Mouse (Mus musculus) testis, adult 2 months (tissue): ENCODE data around the gene Bard1. TPM values are rescaled to one million over a fixed set of nuclear protein-coding genes. Genes with fewer than 3 reads are reported as not detected.

ENCODE experiments used
- H3K27ac ChIP-seq: fragments of 200-500 bp; 2 replicates; pipeline ENCODE4 v1.5.1; 2012; ENCODE audit warnings: low read depth, low read length; ENCODE audit not compliant: control insufficient read depth, insufficient read depth
- H3K27me3 ChIP-seq: fragments of 200-500 bp; 2 replicates; pipeline ENCODE4 v1.6.1; 2012; ENCODE audit warnings: mild to moderate bottlenecking, low read length, moderate library complexity; ENCODE audit not compliant: control insufficient read depth, insufficient read depth
- H3K36me3 ChIP-seq: fragments of 200-500 bp; 2 replicates; pipeline ENCODE4 v1.6.1; 2012; ENCODE audit warnings: mild to moderate bottlenecking, low read length; ENCODE audit not compliant: control insufficient read depth, insufficient read depth
- H3K4me1 ChIP-seq: fragments of 200-500 bp; 2 replicates; pipeline ENCODE4 v1.6.1; 2012; ENCODE audit warnings: low read length; ENCODE audit not compliant: control insufficient read depth, insufficient read depth
- H3K4me3 ChIP-seq: fragments of 200-500 bp; 2 replicates; pipeline ENCODE4 v1.5.1; 2012; ENCODE audit warnings: low read depth, mild to moderate bottlenecking, low read length, moderate library complexity, mixed read lengths; ENCODE audit not compliant: control insufficient read depth
- CTCF ChIP-seq: fragments of 200-500 bp; IDR thresholded peaks from 2 replicates; pipeline ENCODE4 v1.5.1; 2012; ENCODE audit warnings: low read depth, mild to moderate bottlenecking, inconsistent platforms, low read length, moderate library complexity; ENCODE audit not compliant: control insufficient read depth, insufficient read depth, insufficient replicate concordance
- POLR2A ChIP-seq: fragments of 200-500 bp; IDR thresholded peaks from 2 replicates; pipeline ENCODE4 v1.6.1; 2012; ENCODE audit warnings: low read depth, mild to moderate bottlenecking, inconsistent platforms, low read length, moderate library complexity; ENCODE audit not compliant: control insufficient read depth
- polyA plus RNA-seq: library from polyadenylated mRNA; depleted of rRNA; stranded (reverse); fragments of >200 nt; gene quantifications from 2 replicates; pipeline ENCODE4 v1.2.3, GENCODE M21; 2012

Gene Bard1
- polyA plus RNA-seq, 1 experiment = 5.3 TPM

GRCm38 (mm10) chr1:71095211-71095805 is 7.6 kb downstream of the Bard1 start:
- Histone ChIP-seq H3K4me3 (no peak overlapping the region), H3K27ac (no peak overlapping the region), H3K36me3 (no peaks in the 10 kb centered on the region), H3K27me3 (no peaks in the 10 kb centered on the region), H3K4me1 (no peaks in the 10 kb centered on the region; the same call in 1 of the 2 replicates)
- TF ChIP-seq POLR2A = no peak
- no peak for TF ChIP-seq CTCF

DNA sequence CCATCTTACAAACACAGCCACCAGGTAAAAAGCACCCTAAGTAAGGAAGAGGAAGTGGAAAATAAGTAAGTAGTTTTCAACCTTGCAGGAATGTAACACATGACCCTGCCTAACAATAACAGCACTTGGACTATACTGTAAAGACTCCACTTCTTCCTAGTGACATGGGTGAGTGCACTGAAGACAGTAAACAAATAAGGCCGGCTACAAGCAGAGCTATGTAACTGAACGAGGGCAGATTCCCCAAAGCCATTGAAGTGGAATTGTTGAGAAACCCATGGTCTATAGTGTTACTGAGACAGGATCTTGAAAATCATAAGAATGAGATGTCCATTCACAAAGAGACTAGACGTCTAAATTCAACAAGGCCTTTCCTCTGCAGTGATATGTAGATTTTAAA is 27.3 kb downstream of the Bard1 start:
- Histone ChIP-seq H3K36me3 (no peaks in the 10 kb centered on the region; the same call in 1 of the 2 replicates), H3K4me3 (no peak overlapping the region), H3K4me1 (no peaks in the 10 kb centered on the region), H3K27ac (no peak overlapping the region), H3K27me3 (no peaks in the 10 kb centered on the region)
- TF ChIP-seq CTCF = no peak
- no peak for TF ChIP-seq POLR2A

DNA sequence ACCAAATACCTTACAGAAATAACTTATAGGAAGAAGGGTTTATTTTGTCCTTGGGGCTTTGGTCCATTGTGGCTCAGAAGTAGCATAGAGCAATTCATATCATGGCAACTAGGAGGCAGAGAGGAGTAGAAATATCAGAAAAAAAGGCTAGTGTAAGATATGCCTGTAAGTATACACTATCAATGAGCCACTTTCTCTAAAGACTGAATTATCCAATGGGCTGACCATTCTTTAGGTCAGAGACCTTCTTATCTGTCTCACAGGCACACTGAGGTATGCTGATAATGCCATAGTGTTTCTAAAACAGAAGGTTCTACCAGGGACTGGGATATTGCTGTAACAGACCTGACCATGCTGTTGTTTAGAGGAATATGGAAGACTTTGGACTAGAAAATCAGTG is 32.2 kb downstream of the Bard1 start:
- no peak overlapping the region for H3K4me3 ChIP-seq
- TF ChIP-seq CTCF (no peak), POLR2A (no peak)
- H3K27me3 ChIP-seq = no peaks in the 10 kb centered on the region
- H3K27ac ChIP-seq = no peak overlapping the region
- no peaks in the 10 kb centered on the region for H3K4me1 ChIP-seq
- H3K36me3 ChIP-seq = no peaks in the 10 kb centered on the region; the same call in 1 of the 2 replicates

DNA sequence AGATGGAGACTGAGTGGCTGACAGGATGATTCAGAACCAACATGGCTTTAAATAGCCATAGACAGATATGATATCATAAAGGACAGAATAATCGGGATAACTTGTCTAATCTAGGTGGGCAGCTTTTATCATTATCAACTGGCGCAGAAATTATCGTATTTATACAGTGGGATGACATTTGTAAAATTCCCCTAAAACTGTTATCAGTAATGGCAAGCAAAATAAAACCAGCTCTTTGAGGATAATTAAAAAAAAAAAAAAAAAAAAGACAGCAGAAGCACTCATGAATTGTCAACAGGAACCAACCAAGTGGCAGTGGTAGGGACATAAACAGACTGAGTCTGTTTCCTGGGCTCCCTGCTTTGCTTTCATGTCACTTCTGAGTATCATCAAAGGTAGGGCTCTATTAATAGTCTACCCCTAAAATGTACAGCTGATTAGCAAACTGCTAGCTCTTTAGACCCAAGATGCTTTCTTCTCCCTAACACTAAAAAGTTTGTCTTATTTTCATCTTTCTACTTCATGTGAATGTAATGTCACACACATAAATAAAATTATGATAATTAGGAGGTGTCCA is 34.1 kb downstream of the Bard1 start:
- TF ChIP-seq POLR2A (no peak), CTCF (no peak)
- H3K4me1 ChIP-seq = no peaks in the 10 kb centered on the region
- H3K4me3 ChIP-seq = no peak overlapping the region
- H3K27me3 ChIP-seq = no peaks in the 10 kb centered on the region
- H3K36me3 ChIP-seq = peaks cover 3% of the 10 kb centered on the region; the same call in 1 of the 2 replicates
- no peak overlapping the region for H3K27ac ChIP-seq

DNA sequence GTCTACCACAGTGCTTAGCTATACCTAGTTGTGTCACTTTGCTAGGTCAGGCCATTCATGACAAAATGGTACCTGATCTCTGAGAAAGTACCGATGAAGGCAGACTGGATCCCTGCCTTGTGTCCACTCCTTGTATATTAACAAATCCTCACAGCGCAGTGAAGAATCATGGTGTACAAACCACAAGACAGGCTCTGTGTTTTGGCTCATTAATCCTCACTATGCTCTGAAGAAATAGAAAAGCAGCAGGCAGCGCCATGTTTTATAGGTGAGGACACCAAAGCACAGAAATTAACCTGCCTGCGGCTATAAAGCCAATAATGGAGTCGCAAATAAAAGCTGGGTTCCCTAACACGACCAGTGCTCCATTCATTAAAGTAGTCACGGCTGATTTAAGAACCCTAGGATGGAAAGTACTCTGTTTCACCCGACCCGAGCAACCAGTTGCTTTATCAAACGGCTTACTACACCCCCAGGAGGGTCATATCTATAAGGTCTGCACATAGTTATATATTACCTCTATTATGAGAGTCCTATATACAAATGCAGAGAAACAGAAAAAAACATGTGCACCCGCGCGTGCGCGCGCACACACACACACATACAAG is 39.0 kb downstream of the Bard1 start:
- TF ChIP-seq CTCF (no peak), POLR2A (no peak)
- H3K4me1 ChIP-seq = no peaks in the 10 kb centered on the region
- H3K4me3 ChIP-seq = no peak overlapping the region
- H3K36me3 ChIP-seq = peaks cover 3% of the 10 kb centered on the region; the same call in 1 of the 2 replicates
- H3K27ac ChIP-seq = no peak overlapping the region
- H3K27me3 ChIP-seq = no peaks in the 10 kb centered on the region

- no peaks in the 10 kb centered on the region for H3K4me1 ChIP-seq
- no peak for TF ChIP-seq POLR2A
- no peak for TF ChIP-seq CTCF
- no peak overlapping the region for H3K27ac ChIP-seq
- H3K4me3 ChIP-seq = no peak overlapping the region
- H3K36me3 ChIP-seq = peaks cover 1% of the 10 kb centered on the region
- no peaks in the 10 kb centered on the region for H3K27me3 ChIP-seq
These were observed 46.8 kb downstream of the Bard1 start for GRCm38 (mm10) chr1:71056143-71056542.

DNA sequence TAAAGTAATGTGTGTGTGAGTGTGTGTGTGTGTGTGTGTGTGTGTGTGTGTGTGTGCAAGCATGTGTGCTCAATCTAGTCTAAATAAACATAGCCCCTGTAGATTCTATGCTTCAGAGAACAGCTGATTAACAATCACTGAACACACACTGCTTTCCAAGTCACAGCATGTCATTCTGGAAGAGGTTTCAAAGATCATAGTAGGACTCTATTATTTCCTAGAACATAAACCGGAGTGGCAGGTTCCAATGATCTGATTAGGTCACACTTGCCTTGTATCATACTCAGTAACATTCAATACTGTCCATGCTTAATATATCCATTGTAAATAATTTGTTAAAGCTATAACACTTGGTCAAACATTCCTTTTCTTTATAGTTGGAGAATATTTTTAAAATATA is 47.5 kb downstream of the Bard1 start:
- Histone ChIP-seq H3K27ac (no peak overlapping the region), H3K27me3 (no peaks in the 10 kb centered on the region), H3K36me3 (peaks cover 1% of the 10 kb centered on the region), H3K4me3 (no peak overlapping the region), H3K4me1 (no peaks in the 10 kb centered on the region)
- TF ChIP-seq CTCF (no peak), POLR2A (no peak)
